Mouse (Mus musculus) C2C12 (cell line): ENCODE measurements around the gene Palld. TPM values are rescaled to one million over a fixed set of nuclear protein-coding genes. Genes with fewer than 3 reads are reported as not detected.

Experiments used
- H3K27me3 ChIP-seq: one replicate; pipeline ENCODE4 v1.6.1; 2011; ENCODE audit not compliant: control insufficient read depth, insufficient read depth, insufficient read length
- H3K36me3 ChIP-seq: one replicate; pipeline ENCODE4 v1.6.1; 2011; ENCODE audit not compliant: control insufficient read depth, insufficient read depth
- H3K4me3 ChIP-seq: one replicate; pipeline ENCODE4 v1.5.1; 2011; ENCODE audit warnings: mild to moderate bottlenecking, control low read depth; ENCODE audit not compliant: poor library complexity, insufficient read depth, severe bottlenecking
- H3K79me2 ChIP-seq: one replicate; pipeline ENCODE4 v1.6.1; 2011; ENCODE audit not compliant: control insufficient read depth, insufficient read depth
- H3K79me3 ChIP-seq: one replicate; pipeline ENCODE4 v1.6.1; 2011; ENCODE audit warnings: low read depth, control low read depth
- H3ac ChIP-seq: one replicate; pipeline ENCODE3; 2011; ENCODE audit warnings: low read depth; ENCODE audit not compliant: control insufficient read depth, insufficient read length
- CEBPB ChIP-seq: IDR thresholded peaks from one replicate; pipeline ENCODE4 v1.6.1; 2011; ENCODE audit warnings: low read depth, mild to moderate bottlenecking, control low read depth, moderate library complexity
- CTCF ChIP-seq: IDR thresholded peaks from one replicate; pipeline ENCODE4 v1.5.1; 2011; ENCODE audit not compliant: control insufficient read depth, insufficient read depth, insufficient read length
- FOSL1 ChIP-seq: IDR thresholded peaks from one replicate; pipeline ENCODE4 v1.8.0; 2011; ENCODE audit warnings: mild to moderate bottlenecking, low read length; ENCODE audit not compliant: poor library complexity, insufficient read depth, severe bottlenecking
- MAX ChIP-seq: IDR thresholded peaks from one replicate; pipeline ENCODE4 v1.6.1; 2011; ENCODE audit warnings: mild to moderate bottlenecking, control low read depth
- MYOD1 ChIP-seq: IDR thresholded peaks from one replicate; pipeline ENCODE4 v1.6.1; 2011; ENCODE audit warnings: low read depth; ENCODE audit not compliant: control insufficient read depth, insufficient read length
- MYOG ChIP-seq: IDR thresholded peaks from one replicate; pipeline ENCODE4 v1.6.1; 2011; ENCODE audit not compliant: control insufficient read depth, insufficient read length; ENCODE audit errors: extremely low read depth
- USF1 ChIP-seq: IDR thresholded peaks from one replicate; pipeline ENCODE4 v1.6.1; 2011; ENCODE audit warnings: low read depth, mild to moderate bottlenecking, control low read depth, moderate library complexity
- polyA plus RNA-seq: library from polyadenylated mRNA; unstranded; fragments of >200 nt; fragmentation: generic; extraction: Trizol; gene quantifications from one replicate; pipeline ENCODE4 v1.2.1, GENCODE M21; 2012; ENCODE audit warnings: missing spikeins

The Palld gene
- polyA plus RNA-seq, 1 experiment = 79.5 TPM

DNA sequence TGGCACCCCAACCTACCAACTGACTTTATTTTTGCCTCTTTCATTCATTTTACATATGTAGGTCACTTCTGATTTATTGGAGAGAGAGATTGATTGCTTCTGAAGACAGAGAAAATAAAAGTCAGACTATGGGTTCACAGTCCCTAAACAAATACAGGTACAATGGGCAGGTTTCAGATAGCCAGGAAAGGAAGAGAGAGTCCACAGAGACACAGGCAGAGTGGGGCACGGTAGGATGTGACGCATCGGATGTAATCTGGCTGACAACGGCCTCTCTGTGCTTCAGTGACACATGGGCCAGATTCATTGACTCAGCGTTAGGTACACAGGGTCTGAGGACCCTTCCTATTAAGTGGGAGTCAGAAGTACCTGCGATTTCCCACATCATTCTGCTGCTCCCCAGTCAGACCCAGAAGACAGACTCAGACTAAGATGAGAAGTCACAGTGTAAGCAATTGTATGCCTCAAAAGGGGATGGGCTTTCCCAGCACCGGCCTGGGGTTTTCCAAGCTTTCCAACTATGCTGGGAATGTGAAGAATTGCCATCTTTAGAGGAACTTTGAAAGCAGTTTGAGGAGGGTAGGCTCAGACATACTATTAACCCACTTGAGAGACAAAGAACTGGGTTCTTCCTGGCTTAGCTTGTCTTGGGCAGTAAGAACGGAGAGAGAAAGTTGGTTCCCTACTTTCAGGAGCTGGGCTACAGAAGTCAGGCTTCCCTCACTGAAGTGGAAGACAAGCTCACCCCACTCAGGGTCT lies 329.1 kb downstream of the Palld start:
- Histone ChIP-seq H3K79me3 (peaks cover 17% of the 10 kb centered on the region), H3K27me3 (no peaks in the 10 kb centered on the region), H3K36me3 (peaks cover 12% of the 10 kb centered on the region), H3ac (no peak overlapping the region), H3K79me2 (peaks cover 22% of the 10 kb centered on the region), H3K4me3 (no peak overlapping the region)
- TF ChIP-seq FOSL1 (no peak), MAX (no peak), CTCF (no peak)

- Histone ChIP-seq H3K4me3 (no peak overlapping the region), H3K79me3 (peaks cover 19% of the 10 kb centered on the region), H3K36me3 (peaks cover 15% of the 10 kb centered on the region), H3K27me3 (no peaks in the 10 kb centered on the region), H3K79me2 (peaks cover 22% of the 10 kb centered on the region), H3ac (no peak overlapping the region)
- TF ChIP-seq MAX (no peak), CEBPB (no peak), USF1 (no peak), MYOD1 (no peak), FOSL1 (no peak), MYOG (no peak), CTCF (no peak)
Measured at GRCm38 (mm10) chr8:61572697-61573096, 329.8 kb downstream of the Palld start.

- Histone ChIP-seq H3K4me3 (no peak overlapping the region), H3K36me3 (peaks cover 11% of the 10 kb centered on the region), H3K79me3 (peaks cover 13% of the 10 kb centered on the region), H3K27me3 (no peaks in the 10 kb centered on the region), H3ac (no peak overlapping the region), H3K79me2 (peaks cover 22% of the 10 kb centered on the region)
- TF ChIP-seq MYOD1 (no peak), CTCF (no peak), CEBPB (no peak)
Measured at GRCm38 (mm10) chr8:61570637-61571036, 331.9 kb downstream of the Palld start.

DNA sequence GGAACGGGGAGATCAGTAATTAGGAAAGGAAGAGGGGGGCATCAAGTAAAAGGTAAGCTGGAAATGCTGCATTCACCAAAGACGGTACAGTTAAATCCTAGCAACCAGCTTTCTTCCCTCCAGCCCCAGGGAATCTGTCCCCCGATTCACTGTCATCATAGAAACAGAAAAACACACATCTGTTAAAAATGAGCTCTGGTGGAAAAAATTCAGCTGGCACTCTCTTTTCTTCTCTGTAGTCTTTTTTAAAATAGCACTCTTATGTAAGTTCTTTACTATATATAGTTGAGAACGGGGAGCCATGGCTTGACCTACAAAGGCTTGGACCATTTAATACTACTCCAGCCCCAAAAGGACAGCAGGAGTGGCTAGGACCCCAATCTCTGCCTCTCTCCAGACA lies 332.8 kb downstream of the Palld start:
- Histone ChIP-seq H3ac (no peak overlapping the region), H3K79me3 (peaks cover 11% of the 10 kb centered on the region), H3K36me3 (peaks cover 11% of the 10 kb centered on the region), H3K27me3 (no peaks in the 10 kb centered on the region), H3K4me3 (no peak overlapping the region), H3K79me2 (peaks cover 25% of the 10 kb centered on the region)
- TF ChIP-seq CTCF = no peak

GRCm38 (mm10) chr8:61569211-61569610 lies 333.3 kb downstream of the Palld start:
- TF ChIP-seq MAX = no peak
- TF ChIP-seq MYOG = no peak
- TF ChIP-seq MYOD1 = no peak
- TF ChIP-seq CEBPB = no peak
- no peak for TF ChIP-seq FOSL1
- TF ChIP-seq CTCF = no peak
- TF ChIP-seq USF1 = no peak
- Histone ChIP-seq H3K79me2 (peaks cover 25% of the 10 kb centered on the region), H3K79me3 (peaks cover 11% of the 10 kb centered on the region), H3K4me3 (no peak overlapping the region), H3K27me3 (no peaks in the 10 kb centered on the region), H3K36me3 (peaks cover 11% of the 10 kb centered on the region), H3ac (no peak overlapping the region)

DNA sequence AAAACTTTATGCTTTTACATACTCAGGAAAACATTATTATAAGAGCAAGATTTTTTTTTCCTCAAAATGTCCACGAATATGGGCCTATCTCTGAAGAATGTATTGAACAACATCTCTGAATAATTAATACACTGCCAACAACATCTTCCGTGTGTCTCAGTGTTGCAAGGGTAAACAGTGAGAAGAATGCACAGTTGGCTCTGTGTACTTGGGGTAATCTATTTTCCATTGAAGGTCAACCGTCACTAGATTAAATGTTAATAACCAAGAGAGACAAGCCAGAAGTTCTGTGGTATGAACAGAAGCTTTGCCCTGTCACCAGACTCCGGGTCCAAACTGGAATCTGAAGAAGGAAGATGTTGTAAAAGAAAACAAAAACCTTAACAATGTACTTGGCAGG lies 339.1 kb downstream of the Palld start:
- H3K4me3 ChIP-seq = no peak overlapping the region
- H3K79me2 ChIP-seq = peaks cover 12% of the 10 kb centered on the region
- H3K79me3 ChIP-seq = peaks cover 4% of the 10 kb centered on the region
- peaks cover 26% of the 10 kb centered on the region for H3K36me3 ChIP-seq
- no peaks in the 10 kb centered on the region for H3K27me3 ChIP-seq
- H3ac ChIP-seq = no peak overlapping the region
- TF ChIP-seq CEBPB = no peak
- TF ChIP-seq CTCF = no peak
- TF ChIP-seq FOSL1 = no peak
- no peak for TF ChIP-seq USF1
- TF ChIP-seq MAX = no peak
